Mouse (Mus musculus) MEL (cell line): ENCODE measurements around the gene Olfr1162. TPM values are rescaled to one million over a fixed set of nuclear protein-coding genes. Genes with fewer than 3 reads are reported as not detected.

Experiments used
- DNase-seq: peaks from one replicate; pipeline ENCODE4 v3.0.0; 2011; ENCODE audit warnings: low read depth, low spot score
- H3K27ac ChIP-seq: 2 replicates; pipeline ENCODE4 v1.5.1; 2012; ENCODE audit warnings: low read depth, mild to moderate bottlenecking, control low read depth, low read length, moderate library complexity; ENCODE audit not compliant: control insufficient read depth
- H3K27me3 ChIP-seq, 2 experiments: fragments of 150-350 bp in 1 of 2; sonication (generic) in 1 of 2; 2 replicates each; pipeline ENCODE4 v1.6.1; 2012; ENCODE audit warnings: low read length in 2 of 2, mild to moderate bottlenecking in 2 of 2, improper control_type of control experiment in 1 of 2, moderate library complexity in 1 of 2; ENCODE audit not compliant: insufficient read depth in 2 of 2, control insufficient read depth in 1 of 2
- H3K36me3 ChIP-seq, 2 experiments: 2 replicates each; pipeline ENCODE4 v1.6.1; 2012 to 2014; ENCODE audit warnings: low read length in 2 of 2, improper control_type of control experiment in 1 of 2, inconsistent platforms in 1 of 2, mild to moderate bottlenecking in 1 of 2; ENCODE audit not compliant: insufficient read depth in 2 of 2, control insufficient read depth in 1 of 2
- H3K4me1 ChIP-seq, 2 experiments: fragments of 150-350 bp in 1 of 2; sonication (generic) in 1 of 2; 2 replicates each; pipeline ENCODE4 v1.6.1; 2012; ENCODE audit warnings: low read length in 2 of 2, improper control_type of control experiment in 1 of 2, mild to moderate bottlenecking in 1 of 2; ENCODE audit not compliant: insufficient read depth in 2 of 2, control insufficient read depth in 1 of 2
- H3K4me3 ChIP-seq, 2 experiments: fragments of 150-350 bp in 1 of 2; sonication (generic) in 1 of 2; 2 replicates each; pipeline ENCODE4 v1.5.1; 2012; ENCODE audit warnings: low read depth in 2 of 2, low read length in 2 of 2, mild to moderate bottlenecking in 2 of 2, moderate library complexity in 2 of 2, control low read depth in 1 of 2, improper control_type of control experiment in 1 of 2; ENCODE audit not compliant: control insufficient read depth in 1 of 2, insufficient read depth in 1 of 2
- H3K79me2 ChIP-seq: 2 replicates; pipeline ENCODE4 v1.6.1; 2012; ENCODE audit warnings: mild to moderate bottlenecking, low read length, moderate library complexity; ENCODE audit not compliant: control insufficient read depth, poor library complexity, insufficient read depth
- H3K9ac ChIP-seq: 2 replicates; pipeline ENCODE4 v1.6.1; 2012; ENCODE audit warnings: low read depth, mild to moderate bottlenecking, control low read depth, low read length, moderate library complexity; ENCODE audit not compliant: control insufficient read depth, poor library complexity, severe bottlenecking
- H3K9me3 ChIP-seq: fragments of 150-350 bp; sonication (generic); replicated peaks from 2 replicates; pipeline ENCODE4 v1.6.1; 2012; ENCODE audit warnings: mild to moderate bottlenecking, low read length, improper control_type of control experiment, moderate library complexity; ENCODE audit not compliant: insufficient read depth
- BHLHE40 ChIP-seq: IDR thresholded peaks from 2 replicates; pipeline ENCODE4 v1.6.1; 2012; ENCODE audit warnings: low read depth, mild to moderate bottlenecking, inconsistent platforms, low read length, improper control_type of control experiment, borderline replicate concordance
- CHD2 ChIP-seq: IDR thresholded peaks from 2 replicates; pipeline ENCODE4 v1.6.1; 2011; ENCODE audit warnings: low read length, improper control_type of control experiment
- CTCF ChIP-seq, 3 experiments: IDR thresholded peaks in 2 of 3; conservative IDR thresholded peaks in 1 of 3; 2 replicates each; pipeline ENCODE4 v1.5.1; 2011 to 2012; ENCODE audit warnings: low read length in 3 of 3, low read depth in 2 of 3, mild to moderate bottlenecking in 2 of 3, improper control_type of control experiment in 1 of 3, inconsistent platforms in 1 of 3, mixed read lengths in 1 of 3, moderate library complexity in 1 of 3; ENCODE audit not compliant: control insufficient read depth in 1 of 3, insufficient read depth in 1 of 3, poor library complexity in 1 of 3, severe bottlenecking in 1 of 3
- EP300 ChIP-seq, 2 experiments: IDR thresholded peaks; 2 replicates each; pipeline ENCODE4 v1.6.1; 2011; ENCODE audit warnings: improper control_type of control experiment in 2 of 2, low read length in 2 of 2, low read depth in 1 of 2, mild to moderate bottlenecking in 1 of 2
- ETS1 ChIP-seq: IDR thresholded peaks from 2 replicates; pipeline ENCODE4 v1.6.1; 2012; ENCODE audit warnings: low read depth, mild to moderate bottlenecking, inconsistent platforms, low read length, improper control_type of control experiment, moderate library complexity
- HCFC1 ChIP-seq: IDR thresholded peaks from 2 replicates; pipeline ENCODE4 v1.6.1; 2012; ENCODE audit warnings: low read depth, mild to moderate bottlenecking, inconsistent platforms, low read length, improper control_type of control experiment, moderate library complexity
- JUND ChIP-seq: IDR thresholded peaks from 2 replicates; pipeline ENCODE4 v1.6.1; 2011; ENCODE audit warnings: low read depth, mild to moderate bottlenecking, improper control_type of control experiment, low read length
- KAT2A ChIP-seq: conservative IDR thresholded peaks from 2 replicates; pipeline ENCODE4 v1.6.1; 2012; ENCODE audit warnings: low read depth, low read length, improper control_type of control experiment, inconsistent platforms
- MAX ChIP-seq: IDR thresholded peaks from 2 replicates; pipeline ENCODE4 v1.6.1; 2011; ENCODE audit warnings: low read length, improper control_type of control experiment
- MEF2A ChIP-seq: IDR thresholded peaks from 2 replicates; pipeline ENCODE4 v1.6.1; 2014; ENCODE audit warnings: low read depth, mild to moderate bottlenecking, inconsistent platforms, low read length, improper control_type of control experiment; ENCODE audit not compliant: poor library complexity, insufficient replicate concordance, severe bottlenecking; ENCODE audit errors: extremely low read depth
- MYB ChIP-seq: IDR thresholded peaks from 2 replicates; pipeline ENCODE4 v1.6.1; 2011; ENCODE audit warnings: mild to moderate bottlenecking, low read depth, low read length, improper control_type of control experiment
- NELFE ChIP-seq: IDR thresholded peaks from 2 replicates; pipeline ENCODE4 v1.6.1; 2011; ENCODE audit warnings: low read depth, low read length, improper control_type of control experiment
- NRF1 ChIP-seq: IDR thresholded peaks from 2 replicates; pipeline ENCODE4 v1.6.1; 2014; ENCODE audit warnings: low read depth, mild to moderate bottlenecking, inconsistent platforms, low read length, improper control_type of control experiment, moderate library complexity; ENCODE audit not compliant: poor library complexity, insufficient read depth, severe bottlenecking
- POLR2AphosphoS2 ChIP-seq: IDR thresholded peaks from 2 replicates; pipeline ENCODE4 v1.6.1; 2011; ENCODE audit warnings: low read length, improper control_type of control experiment
- SIN3A ChIP-seq: IDR thresholded peaks from 2 replicates; pipeline ENCODE4 v1.6.1; 2012; ENCODE audit warnings: low read length, improper control_type of control experiment, inconsistent platforms
- TAL1 ChIP-seq: IDR thresholded peaks from 2 replicates; pipeline ENCODE4 v1.6.1; 2012; ENCODE audit warnings: mild to moderate bottlenecking, inconsistent platforms, low read length, moderate library complexity, mixed read lengths
- USF2 ChIP-seq, 2 experiments: IDR thresholded peaks; 2 replicates each; pipeline ENCODE4 v1.6.1; 2011 to 2012; ENCODE audit warnings: improper control_type of control experiment in 2 of 2, low read length in 2 of 2, borderline replicate concordance in 1 of 2, inconsistent platforms in 1 of 2, low read depth in 1 of 2, mild to moderate bottlenecking in 1 of 2; ENCODE audit not compliant: insufficient read depth in 1 of 2
- ZC3H11A ChIP-seq: IDR thresholded peaks from 2 replicates; pipeline ENCODE4 v1.6.1; 2012; ENCODE audit warnings: low read depth, mild to moderate bottlenecking, inconsistent platforms, low read length, improper control_type of control experiment
- ZKSCAN1 ChIP-seq: IDR thresholded peaks from 2 replicates; pipeline ENCODE4 v1.6.1; 2012; ENCODE audit warnings: low read depth, mild to moderate bottlenecking, inconsistent platforms, low read length, improper control_type of control experiment, moderate library complexity
- ZNF384 ChIP-seq: IDR thresholded peaks from 2 replicates; pipeline ENCODE4 v1.6.1; 2012; ENCODE audit warnings: low read depth, mild to moderate bottlenecking, inconsistent platforms, low read length, improper control_type of control experiment
- polyA plus RNA-seq, 2 experiments: library from polyadenylated mRNA; stranded (reverse) in 1 of 2; unstranded in 1 of 2; fragments of >175 nt in 1 of 2; fragments of >200 nt in 1 of 2; gene quantifications; 2 replicates each; pipeline versions ENCODE4 v1.2.1 to v1.2.4; 2012; ENCODE audit warnings: low replicate concordance in 2 of 2, low read depth in 1 of 2; ENCODE audit not compliant: insufficient read length in 2 of 2, insufficient read depth in 1 of 2, missing spikeins in 1 of 2
- total RNA-seq: library from RNA; depleted of rRNA; stranded (reverse); fragments of 300-350 nt; gene quantifications from 2 replicates; pipeline ENCODE4 v1.2.3, GENCODE M21; 2012; rRNA removed

Olfr1162 gene
- not detected in 2 replicates for total RNA-seq
- not detected for polyA plus RNA-seq

- no peaks in the 10 kb centered on the region for H3K79me2 ChIP-seq
- no peaks in the 10 kb centered on the region for H3K9me3 ChIP-seq
- no peaks in the 10 kb centered on the region for H3K4me1 ChIP-seq
- no peak for TF ChIP-seq HCFC1
- TF ChIP-seq ETS1, result no peak
- no peak within 1 kb of the TSS for H3K9ac ChIP-seq
- no peaks in the 10 kb centered on the region for H3K36me3 ChIP-seq
- H3K4me3 ChIP-seq, result no peak within 1 kb of the TSS
- DNase-seq, result no peak
- no peak within 1 kb of the TSS for H3K27ac ChIP-seq
- H3K27me3 ChIP-seq, result no peaks in the 10 kb centered on the region
These were observed at the start of gene Olfr1162 for GRCm38 (mm10) chr2:88051029-88051428. Gene Olfr1162 (minus strand): TSS chr2:88051129.

GRCm38 (mm10) chr2:88093866-88094265, 42.9 kb upstream of the Olfr1162 start, which contains the start of gene Olfr1164:
Gene Olfr1164 (minus strand): TSS chr2:88093966.
- H3K9ac ChIP-seq, result no peak within 1 kb of the TSS
- H3K79me2 ChIP-seq, result no peaks in the 10 kb centered on the region
- no peak within 1 kb of the TSS for H3K27ac ChIP-seq
- DNase-seq, result no peak
- no peaks in the 10 kb centered on the region for H3K9me3 ChIP-seq
- no peaks in the 10 kb centered on the region for H3K4me1 ChIP-seq
- no peaks in the 10 kb centered on the region for H3K27me3 ChIP-seq
- H3K4me3 ChIP-seq, result no peak within 1 kb of the TSS
- H3K36me3 ChIP-seq, result no peaks in the 10 kb centered on the region
- no peak for TF ChIP-seq USF2 (IDR thresholded peaks at IDR 0.05; ENCODE audit: borderline replicate concordance in 1 of 2, insufficient read depth in 1 of 2, low read depth in 1 of 2, low read length in 2 of 2)
- no peak for TF ChIP-seq TAL1
- no peak for TF ChIP-seq ZNF384
- TF ChIP-seq, all 39 proteins: peak for 0

- Histone ChIP-seq H3K9ac (no peak within 1 kb of the TSS), H3K4me3 (no peak within 1 kb of the TSS), H3K27ac (no peak within 1 kb of the TSS), H3K27me3 (no peaks in the 10 kb centered on the region), H3K9me3 (no peaks in the 10 kb centered on the region), H3K79me2 (no peaks in the 10 kb centered on the region), H3K36me3 (no peaks in the 10 kb centered on the region), H3K4me1 (no peaks in the 10 kb centered on the region)
- TF ChIP-seq ZKSCAN1 (no peak), JUND (no peak), POLR2AphosphoS2 (no peak), CHD2 (no peak), ZC3H11A (no peak), ZNF384 (no peak), MAX (no peak), TAL1 (no peak), USF2 (IDR thresholded peaks at IDR 0.05; ENCODE audit: borderline replicate concordance in 1 of 2, insufficient read depth in 1 of 2, low read depth in 1 of 2, low read length in 2 of 2) (no peak), CTCF (IDR thresholded peaks at IDR 0.05 in 2 of 3, conservative IDR thresholded peaks at IDR 0.05 in 1 of 3; ENCODE audit: control insufficient read depth in 1 of 3, insufficient read depth in 1 of 3, low read depth in 2 of 3, low read length in 3 of 3, poor library complexity in 1 of 3, severe bottlenecking in 1 of 3) (no peak), EP300 (IDR thresholded peaks at IDR 0.05; ENCODE audit: low read depth in 1 of 2, low read length in 2 of 2) (no peak), NRF1 (no peak), SIN3A (no peak), KAT2A (no peak), BHLHE40 (no peak), MYB (no peak), NELFE (no peak), MEF2A (no peak)
- DNase-seq, result no peak
These were observed 20.8 kb upstream of the Olfr1162 start, which contains the start of gene Olfr1163 for GRCm38 (mm10) chr2:88071730-88072129. Gene Olfr1163 (minus strand): TSS chr2:88071830.
